Mouse (Mus musculus): ENCODE results near the gene Cpsf6. TPM values are rescaled to one million over a fixed set of nuclear protein-coding genes. Genes with fewer than 3 reads are reported as not detected.

The Cpsf6 gene
- polyA plus RNA-seq, 1 experiment, result 99.0 TPM

GRCm38 (mm10) chr10:117343000-117343399, 36.8 kb downstream of the Cpsf6 start:
- H3K4me1 ChIP-seq (ENCODE audit: control insufficient read depth, insufficient read depth, low read length), result no peaks in the 10 kb centered on the region
- H3K4me3 ChIP-seq (ENCODE audit: insufficient read depth, low read length), result no peak overlapping the region
- no peak for TF ChIP-seq CTCF (IDR thresholded peaks at IDR 0.05; ENCODE audit: borderline replicate concordance, insufficient read depth, low read length)
- no peak for TF ChIP-seq POLR2A (IDR thresholded peaks at IDR 0.05; ENCODE audit: low read depth, low read length)
- H3K27ac ChIP-seq (ENCODE audit: insufficient read depth, low read length), result no peak overlapping the region

- TF ChIP-seq CTCF (IDR thresholded peaks at IDR 0.05; ENCODE audit: borderline replicate concordance, insufficient read depth, low read length), result no peak
- Histone ChIP-seq H3K27ac (ENCODE audit: insufficient read depth, low read length) (no peak overlapping the region), H3K4me1 (ENCODE audit: control insufficient read depth, insufficient read depth, low read length) (no peaks in the 10 kb centered on the region), H3K4me3 (ENCODE audit: insufficient read depth, low read length) (no peak overlapping the region)
These were observed 37.4 kb downstream of the Cpsf6 start for GRCm38 (mm10) chr10:117342406-117342805.

- TF ChIP-seq CTCF (IDR thresholded peaks at IDR 0.05; ENCODE audit: borderline replicate concordance, insufficient read depth, low read length) (no peak), POLR2A (IDR thresholded peaks at IDR 0.05; ENCODE audit: low read depth, low read length) (no peak)
- Histone ChIP-seq H3K4me3 (ENCODE audit: insufficient read depth, low read length) (no peak overlapping the region), H3K4me1 (ENCODE audit: control insufficient read depth, insufficient read depth, low read length) (no peaks in the 10 kb centered on the region), H3K27ac (ENCODE audit: insufficient read depth, low read length) (no peak overlapping the region)
These were observed 38.8 kb downstream of the Cpsf6 start for GRCm38 (mm10) chr10:117341029-117341428.

GRCm38 (mm10) chr10:117339241-117339640, 40.6 kb downstream of the Cpsf6 start:
- H3K27ac ChIP-seq (ENCODE audit: insufficient read depth, low read length), result no peak overlapping the region
- H3K4me3 ChIP-seq (ENCODE audit: insufficient read depth, low read length), result no peak overlapping the region
- H3K4me1 ChIP-seq (ENCODE audit: control insufficient read depth, insufficient read depth, low read length), result no peaks in the 10 kb centered on the region
- TF ChIP-seq CTCF (IDR thresholded peaks at IDR 0.05; ENCODE audit: borderline replicate concordance, insufficient read depth, low read length) (no peak), POLR2A (IDR thresholded peaks at IDR 0.05; ENCODE audit: low read depth, low read length) (no peak)

- Histone ChIP-seq H3K4me1 (ENCODE audit: control insufficient read depth, insufficient read depth, low read length) (no peaks in the 10 kb centered on the region), H3K27ac (ENCODE audit: insufficient read depth, low read length) (no peak overlapping the region), H3K4me3 (ENCODE audit: insufficient read depth, low read length) (no peak overlapping the region)
- TF ChIP-seq POLR2A (IDR thresholded peaks at IDR 0.05; ENCODE audit: low read depth, low read length) (no peak), CTCF (IDR thresholded peaks at IDR 0.05; ENCODE audit: borderline replicate concordance, insufficient read depth, low read length) (no peak)
These were observed 41.9 kb downstream of the Cpsf6 start for GRCm38 (mm10) chr10:117337946-117338345.

GRCm38 (mm10) chr10:117335649-117336048, 44.2 kb downstream of the Cpsf6 start:
- H3K27ac ChIP-seq (ENCODE audit: insufficient read depth, low read length), result no peak overlapping the region

GRCm38 (mm10) chr10:117330521-117330920, 49.3 kb downstream of the Cpsf6 start:
- Histone ChIP-seq H3K4me1 (ENCODE audit: control insufficient read depth, insufficient read depth, low read length) (no peaks in the 10 kb centered on the region), H3K4me3 (ENCODE audit: insufficient read depth, low read length) (no peak overlapping the region), H3K27ac (ENCODE audit: insufficient read depth, low read length) (no peak overlapping the region)
- TF ChIP-seq POLR2A (IDR thresholded peaks at IDR 0.05; ENCODE audit: low read depth, low read length), result no peak
- no peak for TF ChIP-seq CTCF (IDR thresholded peaks at IDR 0.05; ENCODE audit: borderline replicate concordance, insufficient read depth, low read length)

More at GRCm38 (mm10) chr10:117335649-117336048, 44.2 kb downstream of the Cpsf6 start:
- Histone ChIP-seq H3K4me3 (ENCODE audit: insufficient read depth, low read length) (no peak overlapping the region), H3K4me1 (ENCODE audit: control insufficient read depth, insufficient read depth, low read length) (no peaks in the 10 kb centered on the region)
- no peak for TF ChIP-seq POLR2A (IDR thresholded peaks at IDR 0.05; ENCODE audit: low read depth, low read length)
- TF ChIP-seq CTCF (IDR thresholded peaks at IDR 0.05; ENCODE audit: borderline replicate concordance, insufficient read depth, low read length), result no peak

DNA sequence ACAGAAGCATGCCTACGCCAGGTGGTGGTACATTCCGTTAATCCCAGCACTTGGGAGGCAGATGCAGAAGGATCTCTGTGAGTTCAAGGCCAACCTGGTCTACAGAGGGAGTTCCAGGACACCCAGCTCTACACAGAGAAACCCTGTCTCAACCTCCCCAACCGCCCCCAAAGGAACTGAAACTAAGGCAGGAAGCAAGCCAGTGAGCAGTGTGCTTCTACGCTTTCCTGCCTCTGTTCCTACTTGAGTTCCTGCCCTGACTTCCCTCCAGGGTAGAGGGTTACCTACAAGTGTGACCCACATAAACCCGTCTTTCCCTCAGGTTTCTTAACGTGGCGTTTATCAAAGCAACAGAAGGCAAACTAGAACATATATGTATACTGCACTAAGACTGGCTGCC, 56.0 kb downstream of the Cpsf6 start:
- H3K27ac ChIP-seq (ENCODE audit: insufficient read depth, low read length), result no peak overlapping the region
- TF ChIP-seq CTCF (IDR thresholded peaks at IDR 0.05; ENCODE audit: borderline replicate concordance, insufficient read depth, low read length) (no peak), POLR2A (IDR thresholded peaks at IDR 0.05; ENCODE audit: low read depth, low read length) (no peak)
- no peak overlapping the region for H3K4me3 ChIP-seq (ENCODE audit: insufficient read depth, low read length)
- H3K4me1 ChIP-seq (ENCODE audit: control insufficient read depth, insufficient read depth, low read length), result no peaks in the 10 kb centered on the region

DNA sequence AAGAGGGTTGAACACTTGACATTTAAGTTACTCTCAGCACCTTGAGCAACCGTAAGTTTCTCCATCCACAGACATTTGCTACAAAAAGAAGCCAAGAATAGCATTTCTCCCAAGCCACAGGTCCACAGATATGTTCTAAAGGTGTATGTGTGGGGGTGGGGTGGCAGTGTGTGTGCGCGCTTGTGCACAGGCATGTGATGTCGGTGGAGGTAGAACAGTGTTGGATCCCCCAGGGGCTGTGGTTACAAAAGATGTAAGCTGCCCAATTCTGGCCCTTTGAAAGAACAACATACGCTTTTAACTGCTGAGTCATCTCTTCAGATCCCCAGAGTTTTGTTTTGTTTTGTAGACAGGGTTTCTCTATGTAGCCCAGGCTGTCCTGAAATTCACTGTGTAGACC, 57.2 kb downstream of the Cpsf6 start:
- Histone ChIP-seq H3K27ac (ENCODE audit: insufficient read depth, low read length) (no peak overlapping the region), H3K4me3 (ENCODE audit: insufficient read depth, low read length) (no peak overlapping the region), H3K4me1 (ENCODE audit: control insufficient read depth, insufficient read depth, low read length) (no peaks in the 10 kb centered on the region)
- no peak for TF ChIP-seq POLR2A (IDR thresholded peaks at IDR 0.05; ENCODE audit: low read depth, low read length)
- TF ChIP-seq CTCF (IDR thresholded peaks at IDR 0.05; ENCODE audit: borderline replicate concordance, insufficient read depth, low read length), result no peak

- H3K4me3 ChIP-seq (ENCODE audit: insufficient read depth, low read length), result no peak overlapping the region
- TF ChIP-seq POLR2A (IDR thresholded peaks at IDR 0.05; ENCODE audit: low read depth, low read length), result no peak
- TF ChIP-seq CTCF (IDR thresholded peaks at IDR 0.05; ENCODE audit: borderline replicate concordance, insufficient read depth, low read length), result no peak
- H3K4me1 ChIP-seq (ENCODE audit: control insufficient read depth, insufficient read depth, low read length), result no peaks in the 10 kb centered on the region
- no peak overlapping the region for H3K27ac ChIP-seq (ENCODE audit: insufficient read depth, low read length)
These were observed 59.2 kb downstream of the Cpsf6 start for GRCm38 (mm10) chr10:117320571-117320981.

GRCm38 (mm10) chr10:117316391-117316790, 63.4 kb downstream of the Cpsf6 start:
- Histone ChIP-seq H3K4me1 (ENCODE audit: control insufficient read depth, insufficient read depth, low read length) (no peaks in the 10 kb centered on the region), H3K4me3 (ENCODE audit: insufficient read depth, low read length) (no peak overlapping the region), H3K27ac (ENCODE audit: insufficient read depth, low read length) (no peak overlapping the region)
- TF ChIP-seq CTCF (IDR thresholded peaks at IDR 0.05; ENCODE audit: borderline replicate concordance, insufficient read depth, low read length) (no peak), POLR2A (IDR thresholded peaks at IDR 0.05; ENCODE audit: low read depth, low read length) (no peak)
